Mouse (Mus musculus) right cerebral cortex, adult 2 months (tissue): ENCODE data around the gene Scgb1b7.
"Not testable (repeated sequence)": the region's sequence is repeated elsewhere in the genome, so short reads cannot be mapped to it uniquely, and the experiment has no call there.

Source experiments
- DNase-seq, 2 experiments: peaks; one replicate each; pipeline ENCODE4 v3.0.0; 2021 to 2022; ENCODE audit warnings: low spot score in 2 of 2

Gene Scgb1b7

DNA sequence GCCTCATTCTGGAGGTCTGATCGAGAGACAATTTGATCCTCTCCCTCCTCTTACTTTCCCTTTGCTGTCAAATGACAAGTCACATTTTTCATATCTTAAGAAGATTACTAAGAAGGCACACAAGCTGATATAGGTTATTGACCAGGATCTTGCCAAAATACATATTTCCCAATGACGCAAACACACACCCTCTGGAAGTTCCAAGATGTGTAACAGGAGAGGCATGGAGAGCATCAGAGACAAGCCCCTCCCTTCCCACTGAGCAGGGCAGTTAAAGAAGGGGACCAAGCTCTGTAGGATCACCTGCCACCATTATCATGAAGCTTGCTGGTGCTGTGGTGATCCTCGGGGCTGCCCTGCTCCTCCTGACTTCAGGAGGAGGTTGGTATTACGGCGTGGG is at the start of gene Scgb1b7:
Gene Scgb1b7 (plus strand): TSS at position 301 of the 400 bp plus-strand sequence.
- DNase-seq, result not testable (repeated sequence)

DNA sequence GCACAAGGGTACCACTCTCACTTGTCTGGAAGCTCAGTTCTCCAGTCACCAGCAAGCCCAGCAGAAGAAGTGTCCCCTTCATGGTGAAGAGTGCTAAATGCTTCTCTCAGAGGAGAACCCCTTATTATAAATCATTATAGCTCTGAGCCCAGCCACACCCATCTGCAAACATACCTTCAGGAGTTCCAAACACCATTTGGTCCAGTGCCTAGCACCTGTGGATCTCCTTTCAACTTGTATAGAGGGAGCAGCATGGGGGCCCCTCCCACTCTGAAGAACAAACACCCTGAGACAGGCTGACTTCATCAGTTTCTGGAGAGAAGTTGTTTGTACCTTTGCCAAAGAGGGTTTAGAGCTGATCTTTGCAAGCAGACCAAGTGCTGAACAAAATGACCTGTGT is 6.8 kb upstream of the Scgb1b7 start, which contains the start of gene Scgb2b7:
Gene Scgb2b7 (minus strand): TSS at position 101 of the 400 bp plus-strand sequence.
- DNase-seq, result not testable (repeated sequence)
